Mouse (Mus musculus) lung, adult 18-20 months (tissue): ENCODE measurements around the gene Qrfp.

Experiments
- DNase-seq, 2 experiments: peaks; one replicate each; pipeline ENCODE4 v3.0.0; 2022; ENCODE audit warnings: mixed read lengths in 2 of 2

Qrfp gene

GRCm38 (mm10) chr2:31810444-31810843 lies at the start of gene Qrfp:
Gene Qrfp (minus strand): TSS chr2:31810580.
- DNase-seq = no peak

- no peak for DNase-seq
Measured at GRCm38 (mm10) chr2:31858500-31858899, 48.1 kb upstream of the Qrfp start.

- peak in 1 of 2 experiments; percentile 18 for DNase-seq
Measured at GRCm38 (mm10) chr2:31857180-31857579, 46.8 kb upstream of the Qrfp start.

- peak; percentile 6 to 12 for DNase-seq
Measured at GRCm38 (mm10) chr2:31855991-31856390, 45.6 kb upstream of the Qrfp start.

- DNase-seq = no peak
Measured at GRCm38 (mm10) chr2:31850141-31850540, 39.8 kb upstream of the Qrfp start.

- DNase-seq = peak in 1 of 2 experiments; percentile 11
Measured at GRCm38 (mm10) chr2:31847908-31848307, 37.5 kb upstream of the Qrfp start.

GRCm38 (mm10) chr2:31846692-31847660 lies 36.6 kb upstream of the Qrfp start:
- no peak for DNase-seq

- DNase-seq = no peak
Measured at GRCm38 (mm10) chr2:31845896-31846691, 35.7 kb upstream of the Qrfp start, which contains the start of gene Fibcd1. Gene Fibcd1 (minus strand): TSS chr2:31846005.

GRCm38 (mm10) chr2:31845512-31845895 lies 35.1 kb upstream of the Qrfp start:
- DNase-seq = no peak

GRCm38 (mm10) chr2:31844729-31845136 lies 34.4 kb upstream of the Qrfp start:
- no peak for DNase-seq

GRCm38 (mm10) chr2:31838868-31839267 lies 28.5 kb upstream of the Qrfp start:
- no peak for DNase-seq

GRCm38 (mm10) chr2:31836985-31837384 lies 26.6 kb upstream of the Qrfp start:
- no peak for DNase-seq

GRCm38 (mm10) chr2:31836091-31836490 lies 25.7 kb upstream of the Qrfp start:
- no peak for DNase-seq

- DNase-seq = no peak
Measured at GRCm38 (mm10) chr2:31828311-31828825, 18.0 kb upstream of the Qrfp start.

- DNase-seq = no peak
Measured at GRCm38 (mm10) chr2:31827877-31828276, 17.5 kb upstream of the Qrfp start.

- DNase-seq = no peak
Measured at GRCm38 (mm10) chr2:31826094-31827085, 16.0 kb upstream of the Qrfp start.

GRCm38 (mm10) chr2:31825469-31825911 lies 15.1 kb upstream of the Qrfp start:
- DNase-seq = no peak

GRCm38 (mm10) chr2:31823933-31824730 lies 13.8 kb upstream of the Qrfp start:
- no peak for DNase-seq

GRCm38 (mm10) chr2:31822524-31823371 lies 12.4 kb upstream of the Qrfp start:
- DNase-seq = peak; percentile 34 to 46

- DNase-seq = peak; percentile 18 to 33
Measured at GRCm38 (mm10) chr2:31815367-31815766, 5.0 kb upstream of the Qrfp start.
